In the genomic region with DNA sequence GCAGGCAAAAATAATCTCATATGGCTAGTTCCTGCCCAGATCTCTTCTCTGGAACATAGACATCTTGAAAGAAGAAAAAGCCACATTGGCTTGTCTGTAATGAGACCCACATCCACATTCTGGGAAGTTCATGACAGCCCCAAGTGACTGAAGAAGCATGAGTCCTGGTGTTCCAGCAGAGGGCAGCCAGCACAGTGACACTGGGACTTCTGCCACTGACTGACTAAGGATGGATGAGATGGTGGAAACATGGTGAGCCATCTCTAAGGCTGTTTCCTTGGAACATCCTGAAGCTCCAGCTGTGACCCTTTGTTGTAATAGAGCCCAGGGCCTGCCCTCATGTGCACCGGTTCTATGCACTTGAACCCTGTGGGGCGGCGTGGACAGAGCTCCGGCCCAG, we compare ENCODE assay signal across 14 mouse cellular contexts. TPM values are rescaled to one million over a fixed set of nuclear protein-coding genes. Genes with fewer than 3 reads are reported as not detected.
DNase-seq lines count a peak whose midpoint lies in the region; TF ChIP-seq lines count a peak whose summit lies in the region.
"Had no signal": no experiment of that assay in that cellular context is flagged by ENCODE, and none has a peak within 500 bp of the region (broad histone marks: within the 10 kb centered on the region; RNA-seq: fewer than 3 reads in every experiment).

No protein-coding gene starts in this region.

- no peaks in the 10 kb centered on the region; the same call in 1 of the 2 replicates for H3K27me3 ChIP-seq in heart, embryonic 10.5 days (ENCODE audit: insufficient read depth, poor library complexity, severe bottlenecking)
- no peaks in the 10 kb centered on the region for H3K27me3 ChIP-seq in testis, adult 2 months (ENCODE audit: control insufficient read depth, insufficient read depth, low read length)
- H3K27me3 ChIP-seq: hindbrain, embryonic 15.5 days had no signal

- H3K4me3 ChIP-seq in heart, embryonic 10.5 days: no peak overlapping the region
- no peak overlapping the region for H3K4me3 ChIP-seq in testis, adult 2 months (ENCODE audit: control insufficient read depth, low read depth, low read length)
- H3K4me3 ChIP-seq: forebrain, embryonic 10.5 days; hindbrain, embryonic 15.5 days had no signal

- no peaks in the 10 kb centered on the region for H3K9me3 ChIP-seq in heart, embryonic 10.5 days
- H3K9me3 ChIP-seq: forebrain, embryonic 10.5 days; hindbrain, embryonic 15.5 days had no signal

- peak; percentile 53 for DNase-seq in heart, adult 8-10 months (ENCODE audit: low spot score)
- no peak for DNase-seq in heart, embryonic 10.5 days (ENCODE audit: low spot score)
- DNase-seq in testis, postnatal 10 days (ENCODE audit: low spot score): no peak
- peak; percentile 28 to 54 for DNase-seq in heart, postnatal 14 days
- no peak for DNase-seq in thymus, postnatal 4 days
- no peak for DNase-seq in B cell, adult 2 months
- no peak for DNase-seq in adrenal gland, postnatal 4 days (ENCODE audit: low spot score in 2 of 2)
- DNase-seq: gastrocnemius, postnatal 36 days; thymus, postnatal 36 days had no signal

- TF ChIP-seq CTCF in testis, adult 2 months (IDR thresholded peaks at IDR 0.05; ENCODE audit: control insufficient read depth, insufficient read depth, insufficient replicate concordance, low read depth, low read length): peak; percentile 42; the same call in 1 of the 2 replicates

- TF ChIP-seq POLR2A in testis, adult 2 months (IDR thresholded peaks at IDR 0.05; ENCODE audit: control insufficient read depth, low read depth, low read length): no peak

- H3K4me1 ChIP-seq in heart, embryonic 10.5 days: no peaks in the 10 kb centered on the region
- H3K4me1 ChIP-seq in testis, adult 2 months (ENCODE audit: control insufficient read depth, insufficient read depth, low read length): no peaks in the 10 kb centered on the region
- H3K4me1 ChIP-seq: forebrain, embryonic 10.5 days; hindbrain, embryonic 15.5 days had no signal

- WGBS in heart, embryonic 10.5 days: 83% methylated on average over 4 of the region's 4 CpGs

- no peak overlapping the region for H3K27ac ChIP-seq in heart, embryonic 10.5 days
- H3K27ac ChIP-seq in testis, adult 2 months (ENCODE audit: control insufficient read depth, insufficient read depth, low read depth, low read length): no peak overlapping the region
- H3K27ac ChIP-seq: forebrain, embryonic 10.5 days; hindbrain, embryonic 15.5 days had no signal

- intact Hi-C loops in heart, postnatal 14 days (cut with DNase I): no loop called here

- no peaks in the 10 kb centered on the region for H3K36me3 ChIP-seq in heart, embryonic 10.5 days
- H3K36me3 ChIP-seq in testis, adult 2 months (ENCODE audit: control insufficient read depth, insufficient read depth, low read length): no peaks in the 10 kb centered on the region
- H3K36me3 ChIP-seq: forebrain, embryonic 10.5 days; hindbrain, embryonic 15.5 days had no signal

RNA-seq across cellular contexts. Expression of gene Trpm1, which starts 25.7 kb away (rescaled TPM):
- total RNA-seq in heart, adult 8-10 months (2022): under 1 TPM in 2 of 4 experiments, not detected in 2; 0.31 to 0.66 TPM
- 0.21 and 0.37 TPM in 2 replicates for polyA plus RNA-seq in heart, embryonic 10.5 days (2016; fragmentation: Nextera tagmentation; extraction: Ambion mirVana)
- polyA plus RNA-seq in testis, adult 2 months (2012; rRNA removed): 1.9 and 2.1 TPM in 2 replicates
- under 1 TPM in 1 of 2 experiments, not detected in 1; 0.33 TPM for total RNA-seq in heart, postnatal 14 days (2021)
- total RNA-seq in adrenal gland, postnatal 4 days (2021): not detected
- total RNA-seq: layer of hippocampus, adult 18-20 months; megakaryocyte progenitor cell, adult 5-6 weeks had no signal

Comparison
In these comparisons a context has a peak if more than half of its experiments do, and no peak if none do; other contexts are left out.
1. DNase-seq: peak in heart, adult 8-10 months (single experiment) and heart, postnatal 14 days (2 of 2); none in heart, embryonic 10.5 days (single experiment), testis, postnatal 10 days (single experiment), thymus, postnatal 4 days (single experiment), B cell, adult 2 months (0 of 2) and adrenal gland, postnatal 4 days (0 of 2).